Mouse (Mus musculus) liver, adult 2 months (tissue): ENCODE results near the gene Gm815. TPM values are rescaled to one million over a fixed set of nuclear protein-coding genes. Genes with fewer than 3 reads are reported as not detected.

Source experiments
- DNase-seq: peaks from one replicate; pipeline ENCODE4 v3.0.0-alpha.2; 2011; ENCODE audit warnings: low read depth, low spot score; ENCODE audit errors: extremely low read depth
- H3K27ac ChIP-seq: fragments of 200-500 bp; replicated peaks from 2 replicates; pipeline ENCODE4 v1.5.1; 2012; ENCODE audit warnings: low read depth, mild to moderate bottlenecking, control low read depth, inconsistent platforms, low read length; ENCODE audit not compliant: insufficient read depth
- H3K27me3 ChIP-seq: fragments of 200-500 bp; 2 replicates; pipeline ENCODE4 v1.6.1; 2012; ENCODE audit warnings: mild to moderate bottlenecking, moderate library complexity, low read length, inconsistent platforms; ENCODE audit not compliant: control insufficient read depth, insufficient read depth
- H3K36me3 ChIP-seq: fragments of 200-500 bp; 2 replicates; pipeline ENCODE4 v1.6.1; 2012; ENCODE audit warnings: low read length, inconsistent platforms; ENCODE audit not compliant: control insufficient read depth, insufficient read depth
- H3K4me1 ChIP-seq: fragments of 200-500 bp; 2 replicates; pipeline ENCODE4 v1.6.1; 2011; ENCODE audit warnings: low read length; ENCODE audit not compliant: control insufficient read depth, insufficient read depth
- H3K4me3 ChIP-seq: fragments of 200-500 bp; 2 replicates; pipeline ENCODE4 v1.5.1; 2011; ENCODE audit warnings: low read depth, mild to moderate bottlenecking, control low read depth, low read length, moderate library complexity; ENCODE audit not compliant: insufficient read depth
- H3K79me2 ChIP-seq: fragments of 200-500 bp; 2 replicates; pipeline ENCODE4 v1.6.1; 2012; ENCODE audit warnings: inconsistent platforms, mild to moderate bottlenecking, low read length, moderate library complexity; ENCODE audit not compliant: control insufficient read depth, insufficient read depth
- H3K9ac ChIP-seq: fragments of 200-500 bp; 2 replicates; pipeline ENCODE4 v1.6.1; 2012; ENCODE audit warnings: low read depth, mild to moderate bottlenecking, control low read depth, inconsistent platforms, low read length
- CTCF ChIP-seq: fragments of 200-500 bp; IDR thresholded peaks from 2 replicates; pipeline ENCODE4 v1.5.1; 2011; ENCODE audit warnings: low read depth, low read length, control low read depth
- POLR2A ChIP-seq: fragments of 200-500 bp; IDR thresholded peaks from 2 replicates; pipeline ENCODE4 v1.6.1; 2011; ENCODE audit warnings: low read length, control low read depth; ENCODE audit not compliant: insufficient read depth; ENCODE audit errors: extremely low read depth
- WGBS: fragments of 180-500 bp; shearing (Covaris S2); methylation state at CpG from one replicate; pipeline ENCODE4 v1.1.7; 2018; 5-methylcytosine and 5-hydroxymethylcytosine counted together
- polyA plus RNA-seq: library from polyadenylated mRNA; depleted of rRNA; stranded (reverse); fragments of >200 nt; gene quantifications from 2 replicates; pipeline ENCODE4 v1.2.3, GENCODE M21; 2012
- total RNA-seq: library from RNA; depleted of rRNA; stranded (reverse); fragments of >200 nt; gene quantifications from 2 replicates; pipeline ENCODE4 v1.2.3, GENCODE M21; 2014

Gene Gm815
- total and polyA plus RNA-seq, 2 experiments: not detected

- H3K36me3 ChIP-seq: no peaks in the 10 kb centered on the region
- whole genome bisulfite sequencing: 84% methylated on average over 10 of the region's 10 CpGs
- H3K9ac ChIP-seq: no peak overlapping the region
- no peak overlapping the region for H3K4me3 ChIP-seq
- no peak for DNase-seq
- TF ChIP-seq POLR2A: no peak
- no peak for TF ChIP-seq CTCF
- H3K27ac ChIP-seq: no peak overlapping the region
- no peaks in the 10 kb centered on the region for H3K79me2 ChIP-seq
- H3K27me3 ChIP-seq: no peaks in the 10 kb centered on the region
- no peaks in the 10 kb centered on the region for H3K4me1 ChIP-seq
These were observed 3.7 kb upstream of the Gm815 start for GRCm38 (mm10) chr19:26881866-26882427.

GRCm38 (mm10) chr19:26888171-26888570 lies 2.5 kb downstream of the Gm815 start:
- Histone ChIP-seq H3K79me2 (no peaks in the 10 kb centered on the region), H3K4me1 (no peaks in the 10 kb centered on the region), H3K27ac (no peak overlapping the region), H3K4me3 (no peak overlapping the region), H3K36me3 (no peaks in the 10 kb centered on the region), H3K27me3 (no peaks in the 10 kb centered on the region), H3K9ac (no peak overlapping the region)
- TF ChIP-seq CTCF: no peak
- TF ChIP-seq POLR2A: no peak
- no peak for DNase-seq
- 89% methylated on average over 9 of the region's 9 CpGs for WGBS

GRCm38 (mm10) chr19:26891306-26891964 lies 5.8 kb downstream of the Gm815 start:
- no peak for DNase-seq
- H3K4me3 ChIP-seq: no peak overlapping the region
- no peaks in the 10 kb centered on the region for H3K27me3 ChIP-seq
- no peak overlapping the region for H3K9ac ChIP-seq
- no peaks in the 10 kb centered on the region for H3K4me1 ChIP-seq
- H3K27ac ChIP-seq: no peak overlapping the region
- 87% methylated on average over 9 of the region's 9 CpGs for WGBS
- H3K36me3 ChIP-seq: no peaks in the 10 kb centered on the region
- TF ChIP-seq POLR2A: no peak
- TF ChIP-seq CTCF: no peak
- H3K79me2 ChIP-seq: no peaks in the 10 kb centered on the region

- Histone ChIP-seq H3K9ac (no peak overlapping the region), H3K27me3 (no peaks in the 10 kb centered on the region), H3K4me3 (no peak overlapping the region), H3K4me1 (no peaks in the 10 kb centered on the region), H3K36me3 (no peaks in the 10 kb centered on the region), H3K27ac (no peak overlapping the region), H3K79me2 (no peaks in the 10 kb centered on the region)
- TF ChIP-seq POLR2A (no peak), CTCF (no peak)
- no peak for DNase-seq
- WGBS: 65% methylated on average over 5 of the region's 5 CpGs
These were observed 7.2 kb downstream of the Gm815 start for GRCm38 (mm10) chr19:26892861-26893260.

GRCm38 (mm10) chr19:26902162-26902561 lies 16.5 kb downstream of the Gm815 start:
- no peaks in the 10 kb centered on the region for H3K4me1 ChIP-seq
- H3K36me3 ChIP-seq: no peaks in the 10 kb centered on the region
- no peaks in the 10 kb centered on the region for H3K27me3 ChIP-seq
- H3K27ac ChIP-seq: no peak overlapping the region
- TF ChIP-seq POLR2A (no peak), CTCF (no peak)
- WGBS: 68% methylated on average over 4 of the region's 4 CpGs
- DNase-seq: no peak
- H3K79me2 ChIP-seq: no peaks in the 10 kb centered on the region
- no peak overlapping the region for H3K4me3 ChIP-seq
- H3K9ac ChIP-seq: no peak overlapping the region

GRCm38 (mm10) chr19:26914245-26914644 lies 28.6 kb downstream of the Gm815 start:
- H3K27me3 ChIP-seq: no peaks in the 10 kb centered on the region
- H3K4me1 ChIP-seq: no peaks in the 10 kb centered on the region
- H3K4me3 ChIP-seq: no peak overlapping the region
- no peaks in the 10 kb centered on the region for H3K36me3 ChIP-seq
- H3K9ac ChIP-seq: no peak overlapping the region
- no peak for TF ChIP-seq POLR2A
- TF ChIP-seq CTCF: no peak
- no peak overlapping the region for H3K27ac ChIP-seq
- DNase-seq: no peak
- WGBS: 55% methylated on average over 1 of the region's 1 CpGs
- H3K79me2 ChIP-seq: no peaks in the 10 kb centered on the region
